Mouse (Mus musculus) left cerebral cortex, adult 11 months (tissue): ENCODE data around the gene Msmo1.

Experiments
- DNase-seq: peaks from one replicate; pipeline ENCODE4 v3.0.0; 2022; ENCODE audit warnings: low spot score

Gene Msmo1

DNA sequence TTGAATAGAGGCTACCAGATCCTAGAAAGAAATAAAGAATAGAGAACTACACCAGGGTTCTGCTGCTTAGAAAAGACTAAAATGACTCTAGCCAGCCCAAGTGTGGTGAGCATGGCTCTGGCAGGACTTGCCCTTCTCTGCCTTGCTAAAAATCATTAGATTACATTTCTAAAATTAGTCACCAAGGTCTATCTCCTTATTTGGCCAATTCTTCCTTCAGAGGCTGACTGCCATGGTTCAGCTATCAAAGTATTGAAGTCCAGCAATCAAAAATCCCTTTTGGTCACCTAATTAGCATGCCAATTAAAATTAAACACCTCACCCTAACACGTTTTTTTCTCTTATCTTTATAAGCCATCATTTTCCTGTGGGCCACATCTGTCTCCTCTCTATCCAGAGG, 22.0 kb downstream of the Msmo1 start:
- no peak for DNase-seq

DNA sequence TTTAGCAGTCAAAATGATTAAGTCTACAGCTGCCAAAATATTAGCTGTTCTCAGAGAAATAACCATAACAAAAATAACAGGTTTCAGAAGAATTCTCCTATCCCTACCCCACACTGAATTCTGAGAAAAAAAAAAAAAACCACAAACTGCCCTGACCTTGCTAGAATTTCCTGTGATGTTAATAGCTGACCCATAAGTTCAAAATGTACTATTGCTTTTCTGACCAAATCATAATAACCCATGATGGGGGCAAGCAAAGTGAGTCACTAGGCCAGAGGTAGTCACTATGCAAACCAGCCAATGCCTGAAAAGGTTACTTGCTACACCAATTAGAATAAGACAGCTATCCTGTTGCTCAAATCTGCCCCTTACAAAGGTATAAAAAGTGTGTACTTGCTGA, 26.1 kb downstream of the Msmo1 start:
- DNase-seq: no peak

DNA sequence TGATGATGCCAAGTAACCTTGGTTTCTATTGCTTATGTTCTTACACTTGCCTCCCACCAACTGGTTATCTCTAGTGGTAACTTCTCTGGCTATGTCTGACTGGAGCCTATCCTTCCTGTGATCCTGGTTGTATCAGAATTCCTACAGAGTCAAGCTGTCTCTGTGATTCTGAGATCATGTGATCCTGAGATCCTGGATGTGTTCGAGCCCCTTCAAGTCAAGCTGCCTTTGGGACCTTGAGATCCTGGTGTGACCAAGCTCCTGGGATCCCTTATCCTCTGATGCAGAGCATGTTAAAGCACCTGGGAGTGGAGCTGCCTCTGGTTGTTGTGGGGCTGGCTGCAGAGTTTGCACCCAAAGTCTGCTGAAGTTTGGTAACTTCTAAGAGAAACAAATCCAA, 30.4 kb downstream of the Msmo1 start:
- DNase-seq: no peak

DNA sequence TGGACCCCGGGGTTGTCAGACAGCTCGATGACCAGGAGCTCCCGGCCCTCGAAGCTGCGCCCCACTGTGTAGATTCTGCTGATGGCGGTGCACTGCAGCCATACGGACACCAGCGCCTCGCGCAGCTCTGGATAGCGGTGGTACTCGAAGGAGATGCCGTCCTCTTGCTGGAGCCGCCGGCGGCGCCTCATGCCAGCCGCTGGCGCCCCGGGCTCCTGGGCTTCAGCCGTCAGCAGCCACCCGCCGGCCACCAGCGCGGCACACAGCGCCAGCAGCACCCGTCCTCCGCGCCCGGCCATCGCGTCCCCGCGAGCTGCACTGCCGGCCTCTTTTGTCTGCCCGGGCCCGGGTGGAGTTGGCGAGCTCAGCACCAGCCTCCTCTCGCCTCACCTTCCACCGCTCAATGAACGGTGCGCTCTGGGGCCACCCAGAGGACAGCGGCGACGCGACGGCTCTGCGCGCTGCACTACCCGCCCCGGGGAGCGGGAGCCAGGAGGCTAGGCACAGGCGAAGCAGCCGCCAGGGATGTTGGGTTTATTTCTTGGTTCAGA, 40.9 kb downstream of the Msmo1 start, which contains the start of gene Cpe:
TSS of gene Cpe (minus strand) at position 404 of the 551 bp plus-strand sequence.
- peak; percentile 84 for DNase-seq

DNA sequence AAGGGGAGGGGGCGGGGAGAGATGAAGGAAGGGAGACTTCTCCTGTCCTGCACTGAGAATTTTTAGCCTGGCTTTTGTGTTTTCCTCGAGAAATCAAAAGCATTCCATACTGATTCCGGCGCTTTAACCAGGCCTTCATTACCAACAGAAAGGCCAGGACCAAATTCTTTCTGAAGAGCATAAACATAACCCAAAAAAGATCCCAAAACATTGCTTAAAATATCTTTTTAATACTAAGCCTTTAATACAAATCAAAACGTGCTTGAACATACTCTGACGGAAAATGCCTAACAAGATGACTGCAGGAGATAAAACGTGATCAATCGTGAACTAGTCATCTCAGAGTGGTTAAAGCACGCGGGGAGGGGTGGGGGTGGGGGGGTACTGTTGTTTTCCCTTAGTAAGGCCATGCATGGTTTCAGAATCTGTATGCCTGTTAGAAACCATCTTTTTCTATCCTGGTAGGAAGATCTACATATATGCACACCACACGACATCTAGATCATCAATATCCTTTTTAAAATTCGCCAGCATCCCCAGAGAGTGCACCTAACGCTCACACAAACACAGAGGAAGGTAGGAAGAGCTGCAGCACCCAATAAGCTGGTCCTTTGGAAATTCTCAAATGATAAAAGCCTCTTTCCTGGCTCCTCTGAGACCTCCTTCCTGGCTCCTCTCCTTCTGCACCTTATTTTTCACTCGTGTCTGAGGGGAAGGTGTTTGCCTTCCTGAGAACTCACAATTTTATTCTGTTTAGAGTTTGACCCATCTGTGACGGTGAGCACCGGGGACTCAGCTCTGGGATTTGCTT, 41.8 kb downstream of the Msmo1 start:
- no peak for DNase-seq

DNA sequence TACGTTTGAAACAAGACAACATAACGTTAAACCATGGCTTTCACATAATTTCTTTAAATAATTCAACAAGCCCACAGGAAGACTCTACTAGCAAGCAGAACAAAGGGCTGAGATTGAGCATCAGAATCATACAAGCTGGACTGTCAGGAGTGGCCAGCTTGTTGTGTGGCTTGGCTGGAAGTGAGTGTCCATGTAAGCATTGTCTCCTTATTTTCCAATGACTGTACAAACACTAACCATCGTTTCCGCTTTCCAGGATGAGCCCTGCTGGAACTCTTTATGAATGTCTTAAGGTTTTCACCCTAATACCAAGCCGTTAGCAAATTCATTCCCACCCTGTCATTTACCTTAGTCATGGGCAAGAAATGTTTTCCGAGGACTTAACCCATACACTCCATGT, 42.7 kb downstream of the Msmo1 start:
- DNase-seq: no peak

DNA sequence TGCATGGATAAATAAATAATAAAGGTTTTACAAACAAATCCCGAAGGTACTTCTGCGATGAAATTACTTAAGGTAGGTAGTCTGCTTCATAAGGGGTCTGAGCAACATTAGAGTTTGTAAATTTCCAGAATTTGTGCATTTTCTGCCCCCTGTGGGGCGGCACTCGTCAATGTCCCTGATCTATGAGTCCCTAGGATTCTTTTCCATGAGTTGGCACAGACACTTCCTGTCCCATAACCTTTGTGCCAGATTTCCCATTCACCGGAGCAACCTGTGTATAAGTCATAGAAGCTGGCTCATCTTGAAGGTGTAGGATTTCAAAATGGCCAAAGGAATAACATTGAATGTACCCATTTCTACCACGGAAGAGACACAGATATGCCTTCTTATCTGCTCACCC, 43.3 kb downstream of the Msmo1 start:
- DNase-seq: no peak

DNA sequence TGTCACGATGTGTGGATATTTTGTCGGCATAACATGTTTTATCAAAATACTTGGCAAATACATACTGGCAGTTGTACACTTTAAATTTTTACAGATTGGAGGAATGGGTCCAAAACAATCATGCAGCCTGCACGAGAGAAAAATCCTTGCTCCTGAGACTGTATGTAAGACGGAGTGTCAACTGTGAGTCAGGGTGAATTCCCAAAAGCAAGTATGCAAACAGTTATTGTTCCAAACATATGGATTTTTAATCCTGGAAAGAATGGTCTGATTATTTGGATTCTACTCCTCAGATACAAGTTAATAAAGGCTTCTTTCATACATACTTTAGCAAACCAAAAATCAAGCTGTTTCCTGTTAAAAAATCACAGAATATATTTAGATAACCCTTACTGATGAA, 44.9 kb downstream of the Msmo1 start:
- DNase-seq: no peak

DNA sequence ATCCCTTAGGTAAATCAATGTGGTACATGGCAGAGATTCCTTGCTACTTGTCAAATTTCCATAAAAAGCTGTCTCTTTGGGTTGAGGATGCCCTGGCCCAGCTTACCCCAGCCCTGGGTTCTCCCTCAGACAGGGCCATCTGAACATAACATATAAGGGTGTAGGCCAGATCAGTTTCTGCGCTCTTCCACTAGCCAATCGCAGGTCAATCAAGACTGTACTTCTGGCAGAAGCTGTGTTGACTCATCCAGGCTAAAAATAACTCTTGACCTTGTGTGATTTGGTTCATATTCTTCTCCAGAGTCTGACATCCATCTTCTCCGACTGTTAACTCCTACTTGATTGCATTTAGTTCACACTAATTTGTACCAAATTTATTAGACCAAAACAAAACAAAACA, 45.4 kb downstream of the Msmo1 start:
- no peak for DNase-seq

DNA sequence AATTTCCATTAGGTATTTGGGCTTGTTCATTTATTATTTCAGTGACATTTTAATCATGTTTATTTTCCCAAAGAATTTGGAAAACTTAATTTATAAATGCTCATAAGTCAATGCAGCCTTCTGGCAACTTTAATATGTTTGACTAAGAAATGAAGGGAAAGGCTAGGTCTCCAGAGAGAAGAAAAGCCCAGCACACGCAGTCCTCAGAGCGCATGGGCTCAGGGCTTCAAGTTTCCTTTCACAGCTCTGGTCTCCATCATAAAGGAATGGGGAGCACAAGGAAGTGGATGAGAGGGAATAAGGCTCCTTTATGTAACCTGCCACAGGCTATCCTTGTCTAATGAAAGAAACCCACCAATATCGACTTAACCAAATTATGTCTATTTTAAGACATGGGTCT, 51.1 kb downstream of the Msmo1 start:
- DNase-seq: no peak

DNA sequence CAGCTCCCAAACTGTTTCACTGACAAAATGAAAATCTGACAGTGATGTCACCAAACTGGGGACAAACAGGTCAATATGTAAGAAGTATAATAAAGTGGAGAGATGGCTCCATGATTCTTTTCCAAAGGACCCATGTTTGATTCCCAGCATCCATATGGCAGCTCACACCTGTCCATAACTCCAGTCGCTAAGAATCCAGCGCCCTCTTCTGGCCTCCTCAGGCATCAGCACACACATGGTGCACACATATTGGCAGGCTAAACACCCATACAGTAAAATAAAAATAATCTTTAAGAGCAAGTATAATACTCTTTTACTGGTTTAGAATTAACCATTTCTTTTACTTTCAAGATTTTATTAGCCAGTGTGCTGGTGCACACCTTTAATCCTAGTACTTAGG, 57.2 kb downstream of the Msmo1 start:
- no peak for DNase-seq

DNA sequence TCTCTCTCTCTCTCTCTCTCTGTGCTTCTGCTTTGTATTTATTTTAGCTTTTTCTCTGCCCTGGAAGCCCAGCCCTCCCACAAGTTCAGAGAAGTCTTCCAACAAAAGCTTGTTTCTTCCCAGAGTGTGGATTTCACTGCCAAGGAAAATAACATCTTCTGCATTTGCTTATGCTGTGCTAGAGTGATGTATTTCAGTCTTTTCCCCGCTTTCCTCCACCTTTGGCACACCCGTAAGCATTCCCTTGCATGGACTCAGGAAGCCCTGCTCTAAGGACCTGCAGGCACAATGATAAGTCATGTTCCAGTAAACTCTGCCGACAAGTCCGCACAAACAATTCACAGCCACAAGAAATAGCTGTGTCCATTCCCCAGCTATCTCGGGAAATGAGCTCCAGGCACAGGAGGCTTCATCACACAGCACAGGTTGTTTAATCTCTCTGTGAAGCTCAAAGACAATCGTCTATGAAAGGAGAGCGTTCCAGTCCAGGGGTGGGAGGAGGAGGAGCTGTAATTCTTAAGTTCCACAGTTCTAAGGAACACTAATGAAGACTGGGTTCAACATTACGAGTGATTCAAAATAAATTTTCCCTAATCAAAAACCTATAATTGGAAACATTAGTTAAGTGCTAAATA, 58.5 kb downstream of the Msmo1 start:
- DNase-seq: no peak

DNA sequence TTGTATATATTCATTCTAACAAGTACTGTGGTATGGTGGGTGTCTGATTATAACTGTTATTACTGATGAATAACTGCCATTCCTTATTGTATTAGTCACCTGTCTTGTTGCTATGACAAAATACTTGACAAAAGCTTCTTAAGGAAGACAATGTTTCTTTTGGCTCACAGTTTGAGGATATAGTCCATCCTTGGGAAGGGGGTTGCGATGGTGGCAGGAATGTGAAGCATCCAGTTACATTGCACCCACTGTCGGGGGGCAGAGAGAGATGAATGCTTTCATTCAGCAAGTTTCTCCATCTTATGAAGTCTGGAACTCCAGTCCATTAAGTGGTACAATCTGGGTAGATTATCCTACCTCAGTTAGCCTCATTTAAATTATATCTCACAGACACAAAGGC, 60.7 kb downstream of the Msmo1 start:
- no peak for DNase-seq

DNA sequence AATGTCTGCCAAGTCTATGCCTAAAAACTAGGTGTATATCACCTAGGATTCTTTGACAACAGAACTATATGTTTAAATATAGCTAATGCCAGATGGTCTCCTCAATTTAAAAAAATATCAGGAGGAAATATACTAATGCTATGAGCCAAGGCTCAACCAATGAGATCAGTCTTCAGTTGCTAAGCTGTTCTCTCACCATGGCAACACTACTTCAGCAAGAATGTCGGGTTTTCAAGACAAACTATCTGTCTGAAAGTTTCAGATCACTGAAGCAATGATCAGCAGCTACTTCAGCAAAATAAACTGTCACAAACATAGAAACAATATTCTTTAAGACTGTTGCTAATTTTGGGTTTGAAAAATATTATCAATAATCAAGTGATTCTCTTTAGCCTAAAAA, 61.7 kb downstream of the Msmo1 start:
- DNase-seq: no peak
